Mouse (Mus musculus) midbrain, embryonic 11.5 days (tissue): ENCODE results near the gene Strip1. TPM values are rescaled to one million over a fixed set of nuclear protein-coding genes. Genes with fewer than 3 reads are reported as not detected.

Source experiments
- ATAC-seq: fragments of 200-750 bp; cut with Nextera tagmentation; 2 replicates; pipeline ENCODE4 v1.8.0; 2017; ENCODE audit warnings: moderate TSS enrichment, moderate library complexity; ENCODE audit not compliant: low FRiP score
- DNase-seq: peaks from one replicate; pipeline ENCODE4 v3.0.0; 2015; ENCODE audit warnings: low spot score; ENCODE audit errors: missing footprints
- H3K27ac ChIP-seq: fragments of 300-500 bp; sonication (generic); 2 replicates; pipeline ENCODE4 v1.5.1; 2014; ENCODE audit warnings: low read depth, low read length
- H3K27me3 ChIP-seq: fragments of 300-500 bp; sonication (generic); 2 replicates; pipeline ENCODE4 v1.6.1; 2014; ENCODE audit warnings: mild to moderate bottlenecking, low read length, moderate library complexity, mixed read lengths; ENCODE audit not compliant: control insufficient read depth, insufficient read depth
- H3K36me3 ChIP-seq: fragments of 300-500 bp; sonication (generic); 2 replicates; pipeline ENCODE4 v1.6.1; 2014; ENCODE audit warnings: mild to moderate bottlenecking, low read length, moderate library complexity, mixed read lengths; ENCODE audit not compliant: control insufficient read depth, insufficient read depth
- H3K4me1 ChIP-seq: fragments of 300-500 bp; sonication (generic); 2 replicates; pipeline ENCODE4 v1.6.1; 2014; ENCODE audit warnings: low read length; ENCODE audit not compliant: control insufficient read depth, insufficient read depth
- H3K4me2 ChIP-seq: fragments of 300-500 bp; sonication (generic); 2 replicates; pipeline ENCODE4 v1.6.1; 2014; ENCODE audit warnings: mild to moderate bottlenecking, moderate library complexity
- H3K4me3 ChIP-seq: fragments of 300-500 bp; sonication (generic); 2 replicates; pipeline ENCODE4 v1.5.1; 2014; ENCODE audit warnings: low read depth, low read length
- H3K9ac ChIP-seq: fragments of 300-500 bp; sonication (generic); 2 replicates; pipeline ENCODE4 v1.6.1; 2014; ENCODE audit warnings: low read length
- H3K9me3 ChIP-seq: fragments of 300-500 bp; sonication (generic); 2 replicates; pipeline ENCODE4 v1.6.1; 2016; ENCODE audit warnings: low read length; ENCODE audit not compliant: control insufficient read depth
- WGBS: fragments of 180-500 bp; shearing (Covaris S2); extraction: QIAGEN DNeasy Blood & Tissue Kit; methylation state at CpG from one replicate; pipeline ENCODE4 v1.1.7; 2014; 5-methylcytosine and 5-hydroxymethylcytosine counted together
- polyA plus RNA-seq: library from polyadenylated mRNA; unstranded; fragments of >200 nt; fragmentation: Nextera tagmentation; extraction: Ambion mirVana; gene quantifications from 2 replicates; pipeline ENCODE4 v1.2.1, GENCODE M21; 2014

The Strip1 gene
- polyA plus RNA-seq, 1 experiment from 2014 or later = 87.6 TPM

GRCm38 (mm10) chr3:107622537-107622936, 9.0 kb downstream of the Strip1 start:
- Histone ChIP-seq H3K4me2 (no peak overlapping the region), H3K27me3 (no peaks in the 10 kb centered on the region), H3K4me3 (no peak overlapping the region), H3K9me3 (no peaks in the 10 kb centered on the region), H3K36me3 (peaks cover 63% of the 10 kb centered on the region), H3K4me1 (no peaks in the 10 kb centered on the region), H3K9ac (no peak overlapping the region), H3K27ac (no peak overlapping the region)
- 93% methylated on average over 7 of the region's 7 CpGs for WGBS
- peak; percentile 33 for DNase-seq
- no peak for ATAC-seq

- Histone ChIP-seq H3K36me3 (peaks cover 57% of the 10 kb centered on the region), H3K4me3 (no peak overlapping the region), H3K4me1 (no peaks in the 10 kb centered on the region), H3K27ac (no peak overlapping the region), H3K9me3 (no peaks in the 10 kb centered on the region), H3K27me3 (no peaks in the 10 kb centered on the region), H3K9ac (no peak overlapping the region), H3K4me2 (no peak overlapping the region)
- ATAC-seq (no peak), DNase-seq (peak; percentile 14)
- 90% methylated on average over 21 of the region's 21 CpGs for WGBS
Measured at GRCm38 (mm10) chr3:107621286-107622075, 10.0 kb downstream of the Strip1 start.

- no peak overlapping the region for H3K9ac ChIP-seq
- DNase-seq = peak; percentile 45
- peaks cover 59% of the 10 kb centered on the region for H3K36me3 ChIP-seq
- 92% methylated on average over 6 of the region's 6 CpGs for WGBS
- no peak overlapping the region for H3K27ac ChIP-seq
- ATAC-seq = no peak
- H3K4me2 ChIP-seq = no peak overlapping the region
- H3K4me1 ChIP-seq = no peaks in the 10 kb centered on the region
- H3K4me3 ChIP-seq = no peak overlapping the region
- no peaks in the 10 kb centered on the region for H3K9me3 ChIP-seq
- no peaks in the 10 kb centered on the region for H3K27me3 ChIP-seq
Measured at GRCm38 (mm10) chr3:107619911-107620310, 11.6 kb downstream of the Strip1 start.

- Histone ChIP-seq H3K4me3 (no peak overlapping the region), H3K4me2 (no peak overlapping the region), H3K36me3 (peaks cover 53% of the 10 kb centered on the region), H3K27ac (no peak overlapping the region), H3K4me1 (no peaks in the 10 kb centered on the region), H3K27me3 (no peaks in the 10 kb centered on the region), H3K9ac (no peak overlapping the region), H3K9me3 (no peaks in the 10 kb centered on the region)
- WGBS = 94% methylated on average over 3 of the region's 3 CpGs
- no peak for ATAC-seq
- no peak for DNase-seq
Measured at GRCm38 (mm10) chr3:107617800-107618199, 13.7 kb downstream of the Strip1 start.

- H3K9me3 ChIP-seq = no peaks in the 10 kb centered on the region
- no peaks in the 10 kb centered on the region for H3K27me3 ChIP-seq
- H3K9ac ChIP-seq = no peak overlapping the region
- DNase-seq (peak; percentile 96), ATAC-seq (peak; percentile 49)
- no peak overlapping the region for H3K4me2 ChIP-seq
- no peaks in the 10 kb centered on the region for H3K4me1 ChIP-seq
- no peak overlapping the region for H3K27ac ChIP-seq
- 94% methylated on average over 11 of the region's 11 CpGs for WGBS
- no peak overlapping the region for H3K4me3 ChIP-seq
- H3K36me3 ChIP-seq = peaks cover 33% of the 10 kb centered on the region
Measured at GRCm38 (mm10) chr3:107612902-107613525, 18.5 kb downstream of the Strip1 start.

- DNase-seq = no peak
- 76% methylated on average over 4 of the region's 4 CpGs for WGBS
- Histone ChIP-seq H3K4me1 (no peaks in the 10 kb centered on the region), H3K4me3 (no peak overlapping the region), H3K27ac (no peak overlapping the region), H3K4me2 (no peak overlapping the region), H3K27me3 (no peaks in the 10 kb centered on the region), H3K9ac (no peak overlapping the region), H3K36me3 (peaks cover 26% of the 10 kb centered on the region), H3K9me3 (no peaks in the 10 kb centered on the region)
- no peak for ATAC-seq
Measured at GRCm38 (mm10) chr3:107611394-107611793, 20.1 kb downstream of the Strip1 start.

GRCm38 (mm10) chr3:107609376-107609775, 22.1 kb downstream of the Strip1 start:
- Histone ChIP-seq H3K36me3 (peaks cover 14% of the 10 kb centered on the region), H3K4me1 (no peaks in the 10 kb centered on the region)

GRCm38 (mm10) chr3:107608808-107609207, 22.7 kb downstream of the Strip1 start:
- no peak for ATAC-seq
- DNase-seq = no peak
- 68% methylated on average over 4 of the region's 4 CpGs for WGBS
- Histone ChIP-seq H3K4me3 (no peak overlapping the region), H3K4me1 (no peaks in the 10 kb centered on the region), H3K36me3 (peaks cover 13% of the 10 kb centered on the region), H3K9me3 (no peaks in the 10 kb centered on the region), H3K4me2 (no peak overlapping the region), H3K27me3 (no peaks in the 10 kb centered on the region), H3K9ac (no peak overlapping the region), H3K27ac (no peak overlapping the region)

More at GRCm38 (mm10) chr3:107609376-107609775, 22.1 kb downstream of the Strip1 start:
- no peak overlapping the region for H3K27ac ChIP-seq
- no peak overlapping the region for H3K4me2 ChIP-seq
- no peaks in the 10 kb centered on the region for H3K27me3 ChIP-seq
- ATAC-seq = no peak
- H3K9me3 ChIP-seq = no peaks in the 10 kb centered on the region
- no peak for DNase-seq
- 58% methylated on average over 3 of the region's 3 CpGs for WGBS
- no peak overlapping the region for H3K9ac ChIP-seq
- H3K4me3 ChIP-seq = no peak overlapping the region

- H3K4me3 ChIP-seq = no peak overlapping the region
- no peaks in the 10 kb centered on the region for H3K4me1 ChIP-seq
- H3K9ac ChIP-seq = no peak overlapping the region
- H3K4me2 ChIP-seq = no peak overlapping the region
- H3K9me3 ChIP-seq = no peaks in the 10 kb centered on the region
- H3K27me3 ChIP-seq = no peaks in the 10 kb centered on the region
- H3K36me3 ChIP-seq = no peaks in the 10 kb centered on the region; the same call in 1 of the 2 replicates
- 87% methylated on average over 8 of the region's 8 CpGs for WGBS
- no peak for ATAC-seq
- DNase-seq = no peak
- no peak overlapping the region for H3K27ac ChIP-seq
Measured at GRCm38 (mm10) chr3:107607221-107607620, 24.3 kb downstream of the Strip1 start.
